Mouse (Mus musculus) lung, postnatal 0 days (tissue): ENCODE measurements around the gene Depp1.

Source experiments
- CTCF ChIP-seq: IDR thresholded peaks from 2 replicates; pipeline ENCODE4 v1.5.1; 2016; ENCODE audit warnings: antibody characterized with exemption, mild to moderate bottlenecking
- EP300 ChIP-seq: IDR thresholded peaks from 2 replicates; pipeline ENCODE4 v1.6.1; 2016; ENCODE audit warnings: antibody characterized with exemption, mild to moderate bottlenecking, control low read depth

GRCm38 (mm10) chr6:116649811-116650210, 598 bp upstream of the Depp1 start:
- TF ChIP-seq CTCF, result no peak
- no peak for TF ChIP-seq EP300
